Mouse (Mus musculus) kidney, adult 8-10 months (tissue): ENCODE measurements around the gene Ccm2l.
A peak's percentile ranks its signal among the peaks of the same experiment; 100 is the strongest.

Source experiments
- DNase-seq, 2 experiments: peaks; one replicate each; pipeline ENCODE4 v3.0.0; 2022

The Ccm2l gene

GRCm38 (mm10) chr2:153052700-153053351, 12.9 kb upstream of the Ccm2l start:
- DNase-seq = peak in 1 of 2 experiments; percentile 16

DNA sequence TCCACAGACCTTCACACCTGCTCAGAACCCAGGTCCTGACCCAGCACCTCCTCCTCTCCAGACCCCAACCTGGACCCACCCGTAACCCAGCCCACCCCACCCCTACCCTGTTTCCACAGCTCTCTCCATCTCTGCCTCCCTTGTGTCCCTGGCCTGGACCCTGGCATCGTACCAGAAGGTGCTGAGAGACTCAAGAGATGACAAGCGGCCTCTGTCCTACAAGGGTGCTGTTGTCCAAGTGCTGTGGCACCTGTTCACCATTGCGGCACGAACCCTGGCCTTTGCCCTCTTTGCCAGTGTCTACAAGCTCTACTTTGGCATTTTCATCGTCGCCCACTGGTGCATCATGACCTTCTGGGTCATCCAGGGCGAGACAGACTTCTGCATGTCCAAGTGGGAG, 11.9 kb upstream of the Ccm2l start:
- no peak for DNase-seq

- no peak for DNase-seq
These were observed 10.4 kb upstream of the Ccm2l start for GRCm38 (mm10) chr2:153055270-153055920.

DNA sequence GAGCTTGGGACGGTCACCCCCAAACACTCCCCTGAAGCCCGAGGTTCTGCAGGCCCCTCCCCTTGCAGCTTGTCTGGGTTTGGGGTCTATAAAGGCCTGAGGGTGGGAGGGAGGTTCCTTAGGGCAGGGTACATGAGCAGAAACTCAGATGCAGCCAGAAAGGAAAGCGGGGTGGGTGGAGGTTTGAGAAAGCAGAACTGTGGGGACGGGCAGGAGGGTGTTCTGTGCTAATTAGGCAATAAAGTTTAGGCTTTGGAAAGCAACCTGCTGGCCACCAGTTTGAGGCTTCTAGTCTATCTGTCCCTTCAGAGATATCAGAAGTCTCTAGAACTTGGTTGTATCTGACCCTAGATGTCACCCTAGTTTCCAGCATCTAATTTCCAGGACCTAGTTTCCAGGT, 7.4 kb upstream of the Ccm2l start:
- no peak for DNase-seq

- no peak for DNase-seq
These were observed 5.5 kb upstream of the Ccm2l start for GRCm38 (mm10) chr2:153060216-153060615.

- DNase-seq = no peak
These were observed 2.4 kb upstream of the Ccm2l start for GRCm38 (mm10) chr2:153063394-153063793.

DNA sequence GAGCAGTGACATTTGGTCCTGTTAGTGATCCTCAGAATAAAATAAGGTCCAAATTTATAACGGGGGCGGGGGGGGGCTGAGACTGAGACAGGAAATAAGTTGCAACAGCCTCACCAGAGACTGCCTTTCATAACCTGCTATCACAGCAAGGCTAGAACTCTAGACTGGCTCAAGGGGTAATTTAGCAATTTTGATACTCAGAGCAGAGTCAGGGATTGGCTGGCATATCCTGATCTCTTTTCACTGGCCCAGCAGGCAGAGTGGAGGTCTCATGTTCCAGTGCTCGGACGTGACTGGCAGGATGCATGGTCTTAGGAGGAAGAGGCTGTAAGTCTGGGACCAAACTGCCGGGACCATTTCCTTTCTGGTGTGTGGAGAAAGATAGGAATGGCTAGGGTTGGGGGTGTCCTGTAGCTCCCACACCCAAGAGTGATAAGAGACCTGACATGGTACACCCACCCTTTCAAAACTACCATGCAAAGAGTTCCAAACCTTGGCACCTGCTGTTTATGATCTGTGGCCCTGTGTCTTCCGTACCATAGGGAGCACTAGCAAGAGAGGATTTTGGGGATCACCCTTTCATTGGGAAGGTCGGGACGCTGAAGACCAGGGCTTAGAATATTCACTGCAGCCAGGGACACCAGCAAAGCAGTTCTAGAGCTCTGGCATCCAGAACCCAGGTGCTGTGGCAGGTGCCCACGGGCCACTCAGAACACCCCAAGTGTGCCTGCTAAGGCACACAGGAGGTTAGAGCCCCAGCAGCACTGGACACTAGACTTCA, 1.4 kb upstream of the Ccm2l start:
- DNase-seq = no peak

DNA sequence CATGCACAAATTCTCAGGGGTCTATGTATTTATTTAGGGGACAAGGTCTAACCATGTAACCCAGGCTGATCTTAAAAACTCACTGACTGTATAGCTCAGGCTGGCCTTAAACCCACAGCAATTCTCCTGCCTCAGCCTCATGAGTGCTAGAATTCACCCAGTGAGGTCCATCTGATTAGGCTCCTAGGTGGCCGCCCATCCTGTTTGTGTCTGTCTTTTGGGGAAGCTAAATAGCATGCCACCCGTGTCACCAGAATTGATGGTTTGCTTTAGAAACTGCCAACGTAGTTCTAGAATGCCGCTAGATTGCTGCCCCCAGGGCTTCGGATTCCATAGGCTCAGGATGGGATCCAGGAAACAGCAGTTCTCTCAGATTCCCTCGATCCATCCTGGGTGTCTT, 1.2 kb downstream of the Ccm2l start:
- DNase-seq = no peak

GRCm38 (mm10) chr2:153070762-153071490, 5.2 kb downstream of the Ccm2l start:
- no peak for DNase-seq

DNA sequence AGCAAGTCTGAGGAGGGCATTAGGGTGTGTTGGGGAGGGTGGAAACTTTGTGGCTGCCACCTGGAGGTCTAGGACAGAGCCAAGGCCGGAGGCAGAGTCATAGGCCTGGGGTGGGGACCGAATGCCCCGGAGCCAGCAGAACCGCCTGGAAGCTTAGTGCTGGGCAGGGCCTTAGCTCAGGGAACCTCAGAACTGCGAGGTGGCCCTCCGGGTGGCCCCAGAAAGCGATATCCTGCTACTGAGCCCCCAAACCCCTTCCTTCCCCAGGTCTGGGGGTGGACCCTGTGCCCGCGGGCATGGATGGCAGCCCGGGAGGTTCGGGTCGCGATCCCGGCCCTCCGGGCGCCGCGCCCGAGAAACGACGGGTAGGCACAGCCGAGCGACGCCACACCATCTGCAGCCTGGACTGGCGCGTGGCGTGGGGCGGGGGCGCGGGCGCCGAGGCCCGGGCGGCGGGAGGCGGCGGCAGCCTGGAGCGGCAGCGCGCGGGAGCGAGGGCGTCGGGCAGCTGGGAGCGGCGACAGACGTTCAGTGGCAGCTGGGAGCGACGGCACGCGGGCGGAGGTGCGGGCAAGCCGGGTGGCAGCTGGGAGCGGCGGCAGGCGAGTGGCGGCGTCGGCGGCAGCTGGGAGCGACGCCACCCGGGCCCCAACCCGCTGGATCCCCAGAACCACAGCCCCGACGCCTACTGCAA, 5.9 kb downstream of the Ccm2l start:
- no peak for DNase-seq

GRCm38 (mm10) chr2:153074651-153075050, 8.9 kb downstream of the Ccm2l start:
- no peak for DNase-seq

- DNase-seq = no peak
These were observed 10.2 kb downstream of the Ccm2l start for GRCm38 (mm10) chr2:153075961-153076360.

GRCm38 (mm10) chr2:153080841-153081523, 15.2 kb downstream of the Ccm2l start:
- peak; percentile 75 to 88 for DNase-seq

GRCm38 (mm10) chr2:153081866-153082265, 16.1 kb downstream of the Ccm2l start:
- peak; percentile 77 to 79 for DNase-seq

GRCm38 (mm10) chr2:153083275-153083674, 17.5 kb downstream of the Ccm2l start:
- DNase-seq = no peak

GRCm38 (mm10) chr2:153083824-153084223, 18.1 kb downstream of the Ccm2l start:
- DNase-seq = no peak

DNA sequence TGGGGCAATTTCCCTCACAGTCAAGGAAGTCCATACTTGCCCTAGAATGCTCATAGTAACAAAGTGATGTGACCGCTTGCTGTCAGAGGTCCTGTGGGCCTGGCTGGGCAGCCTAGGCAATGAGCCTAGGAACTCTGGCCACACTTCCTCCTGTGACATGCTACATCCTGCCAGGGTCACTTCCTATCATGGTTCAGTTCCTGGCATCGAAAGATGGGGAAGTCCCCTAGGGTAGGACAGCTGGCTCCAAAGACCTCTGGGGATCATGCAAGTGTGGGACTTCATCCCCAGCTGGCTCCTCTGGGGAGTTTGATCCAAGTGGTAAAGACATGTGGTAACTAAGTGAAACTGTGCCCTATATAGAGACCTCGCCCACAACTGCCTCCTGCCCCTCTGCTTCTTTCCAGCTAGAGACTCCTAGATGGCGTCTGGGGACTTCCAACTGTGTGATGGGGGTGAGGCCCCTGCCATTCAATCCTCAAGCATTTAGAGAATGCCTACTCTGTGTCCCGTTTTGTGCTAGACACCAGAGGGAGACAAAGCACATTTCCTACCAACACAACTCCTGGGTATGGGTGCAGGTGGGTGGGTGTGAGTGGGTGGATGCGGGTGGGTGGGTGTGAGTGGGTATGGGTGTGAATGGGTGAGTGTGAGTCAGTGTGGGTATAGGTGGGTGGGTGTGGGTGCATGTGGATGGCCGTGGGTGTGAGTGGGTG, 18.7 kb downstream of the Ccm2l start:
- DNase-seq = no peak

DNA sequence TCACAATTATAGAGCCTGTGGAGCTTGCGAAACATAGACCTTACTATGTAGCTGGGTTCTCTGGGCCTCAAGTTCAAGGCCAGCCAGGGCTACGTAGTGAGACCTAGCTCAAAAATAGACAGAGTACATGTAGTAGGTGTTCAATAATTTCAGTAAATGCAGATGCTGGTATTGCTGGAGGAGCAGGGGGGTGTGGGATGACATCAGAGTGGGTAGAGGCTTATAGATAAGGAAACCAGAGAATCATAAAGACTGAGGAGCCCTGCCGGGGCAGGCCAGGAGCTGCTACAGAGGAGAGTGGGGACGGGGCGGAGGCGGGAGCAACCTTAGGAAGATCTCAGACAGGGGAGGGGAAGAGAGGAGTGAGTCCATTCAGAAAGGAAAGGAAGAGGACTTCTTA, 19.8 kb downstream of the Ccm2l start:
- no peak for DNase-seq

GRCm38 (mm10) chr2:153086166-153086565, 20.4 kb downstream of the Ccm2l start:
- no peak for DNase-seq

DNA sequence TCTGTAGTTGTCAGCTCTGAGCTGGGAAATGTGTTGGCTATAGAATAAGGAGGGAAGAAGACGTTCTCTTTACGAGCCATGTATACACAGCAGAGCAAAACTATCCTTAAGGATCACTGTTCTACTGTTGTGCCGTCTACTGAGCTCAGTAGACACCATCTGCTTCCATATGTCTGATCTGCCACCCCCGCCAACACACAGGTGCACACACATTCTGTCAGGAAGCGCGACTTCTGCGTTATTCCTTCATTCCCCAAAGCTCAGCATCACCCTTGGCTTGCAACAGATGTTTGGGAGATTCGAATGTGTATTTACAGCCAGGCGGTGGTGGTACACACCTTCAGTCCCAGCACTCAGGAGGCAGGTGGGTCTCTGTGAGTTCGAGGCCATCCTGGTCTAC, 21.3 kb downstream of the Ccm2l start:
- no peak for DNase-seq

DNA sequence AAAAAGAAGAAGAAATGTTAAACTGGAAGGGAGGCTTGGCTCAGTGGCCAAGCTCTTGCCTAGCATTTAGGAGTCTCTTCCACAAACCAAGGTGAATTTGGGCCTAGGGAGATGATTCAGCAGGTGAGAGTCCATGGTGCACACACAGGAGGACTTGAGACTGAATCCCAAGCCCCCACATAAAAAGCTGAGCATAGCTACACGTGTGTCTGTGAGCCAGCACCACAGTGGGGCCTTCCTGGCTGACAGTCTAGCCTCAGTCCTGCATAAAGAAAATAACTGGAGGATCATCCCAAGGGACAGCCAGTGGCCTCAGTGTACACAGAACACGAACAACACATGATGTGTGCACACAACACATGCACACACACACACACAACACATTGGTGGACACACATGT, 23.6 kb downstream of the Ccm2l start:
- DNase-seq = no peak
